Mouse (Mus musculus) neural tube, embryonic 15.5 days (tissue): ENCODE measurements around the gene Gm10142. TPM values are rescaled to one million over a fixed set of nuclear protein-coding genes. Genes with fewer than 3 reads are reported as not detected.
"Not testable (repeated sequence)": the region's sequence is repeated elsewhere in the genome, so short reads cannot be mapped to it uniquely, and the experiment has no call there.

Source experiments
- ATAC-seq: fragments of 200-750 bp; cut with Nextera tagmentation; 2 replicates; pipeline ENCODE4 v1.8.0; 2017; ENCODE audit warnings: mild to moderate bottlenecking, moderate TSS enrichment, moderate library complexity; ENCODE audit not compliant: low FRiP score
- H3K27ac ChIP-seq: fragments of 300-500 bp; sonication (generic); replicated peaks from 2 replicates; pipeline ENCODE4 v1.5.1; 2015; ENCODE audit warnings: mild to moderate bottlenecking, inconsistent platforms
- H3K27me3 ChIP-seq: fragments of 300-500 bp; sonication (generic); replicated peaks from 2 replicates; pipeline ENCODE4 v1.6.1; 2015; ENCODE audit warnings: inconsistent platforms
- H3K36me3 ChIP-seq: fragments of 300-500 bp; sonication (generic); 2 replicates; pipeline ENCODE4 v1.6.1; 2015; ENCODE audit warnings: inconsistent platforms
- H3K4me1 ChIP-seq: fragments of 300-500 bp; sonication (generic); 2 replicates; pipeline ENCODE4 v1.6.1; 2015; ENCODE audit warnings: inconsistent platforms
- H3K4me2 ChIP-seq: fragments of 300-500 bp; sonication (generic); 2 replicates; pipeline ENCODE4 v1.6.1; 2015; ENCODE audit warnings: inconsistent platforms, mild to moderate bottlenecking, moderate library complexity
- H3K4me3 ChIP-seq: fragments of 300-500 bp; sonication (generic); replicated peaks from 2 replicates; pipeline ENCODE4 v1.5.1; 2015; ENCODE audit warnings: mild to moderate bottlenecking, inconsistent platforms
- H3K9ac ChIP-seq: fragments of 300-500 bp; sonication (generic); replicated peaks from 2 replicates; pipeline ENCODE4 v1.6.1; 2015; ENCODE audit warnings: mild to moderate bottlenecking, inconsistent platforms
- H3K9me3 ChIP-seq: fragments of 300-500 bp; sonication (generic); replicated peaks from 2 replicates; pipeline ENCODE4 v1.6.1; 2016; ENCODE audit warnings: inconsistent platforms
- WGBS: fragments of 180-500 bp; shearing (Covaris S2); methylation state at CpG from one replicate; pipeline ENCODE4 v1.1.7; 2015; ENCODE audit warnings: mixed read lengths; 5-methylcytosine and 5-hydroxymethylcytosine counted together
- polyA plus RNA-seq: library from polyadenylated mRNA; unstranded; fragments of >200 nt; fragmentation: Nextera tagmentation; extraction: Ambion mirVana; gene quantifications from 2 replicates; pipeline ENCODE4 v1.2.1, GENCODE M21; 2015

The Gm10142 gene
- polyA plus RNA-seq, 1 experiment from 2014 or later: not detected

DNA sequence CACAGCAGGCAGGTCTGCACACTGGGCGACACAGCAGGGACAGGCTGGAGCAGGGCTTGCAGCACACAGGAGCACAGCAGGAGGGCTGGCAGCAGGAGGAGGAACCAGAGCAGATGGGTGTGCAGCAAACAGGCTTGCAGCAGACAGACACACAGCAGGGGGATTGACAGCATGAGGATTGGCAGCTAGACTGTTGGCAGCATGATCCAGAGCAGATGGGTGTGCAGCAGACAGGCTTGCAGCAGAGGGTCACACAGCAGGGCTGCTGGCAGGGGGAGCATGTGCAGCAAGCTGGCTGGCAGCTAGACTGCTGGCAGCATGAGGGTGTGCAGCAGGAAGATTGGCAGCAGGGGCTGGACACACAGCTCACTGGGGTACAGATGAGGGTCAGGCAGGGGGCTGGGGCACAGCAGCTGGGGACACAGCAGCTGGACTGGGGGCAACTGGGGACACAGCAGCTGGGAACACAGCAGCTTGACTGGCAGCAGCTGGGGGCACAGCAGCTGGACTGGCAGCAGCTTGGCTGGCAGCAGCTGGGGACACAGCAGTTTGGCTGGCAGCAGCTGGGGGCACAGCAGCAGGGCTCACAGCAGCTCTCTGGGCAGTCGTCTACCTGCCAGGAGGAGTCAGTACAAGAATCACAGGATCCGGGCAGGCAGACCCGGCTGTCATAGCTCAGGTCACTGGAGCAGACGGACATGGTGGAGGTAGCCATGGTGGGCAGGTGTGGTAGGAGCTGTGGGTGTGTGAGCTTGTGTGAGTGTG lies 26.5 kb downstream of the Gm10142 start, which contains the start of gene Gm18596:
Gene Gm18596, minus strand, starts transcription at position 715 of the 765 bp plus-strand sequence.
- H3K27me3 ChIP-seq, ATAC-seq, H3K36me3 ChIP-seq, H3K4me2 ChIP-seq, H3K9ac ChIP-seq, H3K4me1 ChIP-seq, H3K4me3 ChIP-seq, H3K9me3 ChIP-seq, H3K27ac ChIP-seq: not testable (repeated sequence)
- 59% methylated on average over 5 of the region's 5 CpGs for WGBS

GRCm38 (mm10) chr10:77750686-77751085 lies 35.1 kb downstream of the Gm10142 start:
- H3K9me3 ChIP-seq, H3K9ac ChIP-seq, H3K4me1 ChIP-seq, H3K27me3 ChIP-seq, H3K36me3 ChIP-seq, ATAC-seq, H3K27ac ChIP-seq, H3K4me2 ChIP-seq, H3K4me3 ChIP-seq: not testable (repeated sequence)
- WGBS: 82% methylated on average over 1 of the region's 1 CpGs

DNA sequence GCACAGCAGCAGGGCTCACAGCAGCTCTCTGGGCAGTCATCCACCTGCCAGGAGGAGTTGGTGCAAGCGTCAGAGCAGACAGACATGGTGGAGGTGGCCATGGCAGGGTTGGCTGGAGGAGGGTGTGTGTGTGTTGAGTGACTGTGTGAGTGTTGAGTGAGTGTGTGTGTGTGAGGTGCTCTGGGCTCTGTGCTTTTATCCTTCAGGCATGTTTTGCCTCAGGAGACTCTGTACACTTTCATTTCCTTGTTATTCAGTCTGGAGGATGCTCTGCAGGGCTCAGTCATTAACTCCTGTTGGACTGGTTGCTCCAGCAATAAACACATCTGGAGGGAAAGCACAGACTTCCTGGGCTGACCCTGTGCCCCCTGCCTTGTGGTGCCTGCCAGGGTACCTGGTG lies 35.6 kb downstream of the Gm10142 start, which contains the start of gene Gm9736:
Gene Gm9736, minus strand, starts transcription at position 101 of the 400 bp plus-strand sequence.
- not testable (repeated sequence) for H3K4me3 ChIP-seq, H3K4me1 ChIP-seq, H3K4me2 ChIP-seq, H3K27ac ChIP-seq, H3K9me3 ChIP-seq, ATAC-seq, H3K9ac ChIP-seq, H3K27me3 ChIP-seq, H3K36me3 ChIP-seq
- WGBS: 38% methylated on average over 1 of the region's 1 CpGs

DNA sequence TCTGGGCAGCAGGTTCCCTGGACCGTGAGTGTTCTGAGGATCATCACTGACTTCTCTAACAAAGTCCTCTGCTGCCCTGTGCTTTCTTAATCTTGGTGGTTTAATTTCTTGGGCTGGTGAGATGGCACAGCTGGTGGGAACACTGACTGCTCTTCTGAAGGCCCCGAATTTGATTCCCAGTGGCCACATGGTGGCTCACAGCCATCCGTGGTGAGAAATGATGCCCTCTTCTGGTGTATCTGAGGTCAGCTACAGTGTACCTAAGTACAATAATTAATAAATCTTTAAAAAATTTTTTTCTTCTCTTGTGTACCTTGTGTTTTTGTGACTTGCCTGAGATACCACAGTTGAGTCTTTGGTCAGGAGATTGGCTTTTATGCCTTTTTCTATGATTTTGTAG lies 36.7 kb downstream of the Gm10142 start:
- not testable (repeated sequence) for ATAC-seq, H3K36me3 ChIP-seq, H3K9ac ChIP-seq, H3K9me3 ChIP-seq, H3K27ac ChIP-seq, H3K4me1 ChIP-seq, H3K4me3 ChIP-seq, H3K27me3 ChIP-seq, H3K4me2 ChIP-seq
- WGBS: 68% methylated on average over 3 of the region's 3 CpGs

DNA sequence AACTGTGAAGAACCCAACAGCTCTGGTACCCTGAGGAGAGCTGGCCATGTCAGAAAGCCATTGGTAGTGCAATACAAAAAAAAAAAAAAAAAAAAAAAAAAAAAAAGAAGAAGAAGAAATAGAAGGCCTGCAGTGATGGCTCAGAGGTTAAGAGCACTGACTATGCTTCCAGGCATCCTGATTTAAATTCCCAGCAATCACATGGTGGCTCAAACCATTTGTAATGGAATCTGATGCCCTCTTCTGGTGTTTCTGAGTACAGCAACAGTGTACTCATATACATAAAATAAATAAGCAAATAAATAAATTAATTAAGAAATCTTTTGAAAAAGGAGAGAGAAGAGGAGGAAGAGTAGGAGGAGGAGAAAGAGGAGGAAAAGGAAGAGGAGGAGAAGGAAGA lies 37.8 kb downstream of the Gm10142 start:
- H3K4me1 ChIP-seq: no peaks in the 10 kb centered on the region
- no peak overlapping the region for H3K4me2 ChIP-seq
- H3K27me3 ChIP-seq: no peaks in the 10 kb centered on the region
- ATAC-seq: no peak
- H3K36me3 ChIP-seq: no peaks in the 10 kb centered on the region
- no peak overlapping the region for H3K4me3 ChIP-seq
- no peak overlapping the region for H3K9ac ChIP-seq
- H3K9me3 ChIP-seq: no peaks in the 10 kb centered on the region
- H3K27ac ChIP-seq: no peak overlapping the region

GRCm38 (mm10) chr10:77759582-77759981 lies 44.0 kb downstream of the Gm10142 start, which contains the start of gene Gm3233:
Gene Gm3233 (minus strand): TSS chr10:77759682.
- WGBS: 67% methylated on average over 1 of the region's 1 CpGs
- H3K4me3 ChIP-seq, H3K36me3 ChIP-seq, H3K9me3 ChIP-seq, H3K27ac ChIP-seq, H3K4me1 ChIP-seq, H3K4me2 ChIP-seq, H3K9ac ChIP-seq, ATAC-seq, H3K27me3 ChIP-seq: not testable (repeated sequence)

Other genes starting within 250 kb of the Gm10142 start
- gene Fam207a, start 200.0 kb upstream of the Gm10142 start, polyA plus RNA-seq: 42.4 and 42.6 TPM in 2 replicates
- gene Itgb2, start 185.6 kb upstream of the Gm10142 start, polyA plus RNA-seq: 1.0 and 4.8 TPM in 2 replicates
- 73.9 and 91.7 TPM in 2 replicates for gene Pttg1ip, start 134.1 kb upstream of the Gm10142 start, polyA plus RNA-seq
- gene Sumo3, start 109.7 kb upstream of the Gm10142 start, polyA plus RNA-seq: 275 and 286 TPM in 2 replicates
- gene Gm49325, start 109.6 kb upstream of the Gm10142 start, polyA plus RNA-seq: 1.4 and 2.4 TPM in 2 replicates
- 77.1 and 79.6 TPM in 2 replicates for gene Ube2g2, start 93.5 kb upstream of the Gm10142 start, polyA plus RNA-seq
- gene Tspear, start 29.2 kb upstream of the Gm10142 start, polyA plus RNA-seq: 1.6 and 1.9 TPM in 2 replicates
- gene Gm19402, start 25.1 kb upstream of the Gm10142 start, polyA plus RNA-seq: not detected in 2 replicates
- not detected in 2 replicates for gene Gm9508, start 18.6 kb upstream of the Gm10142 start, polyA plus RNA-seq
- gene Gm10272, start 9.2 kb upstream of the Gm10142 start, polyA plus RNA-seq: not detected in 2 replicates
- gene Gm10024, start 4.3 kb upstream of the Gm10142 start, polyA plus RNA-seq: not detected in 2 replicates
- gene Krtap12-1, start 4.8 kb downstream of the Gm10142 start, polyA plus RNA-seq: not detected in 2 replicates
- not detected in 2 replicates for gene Gm10100, start 10.7 kb downstream of the Gm10142 start, polyA plus RNA-seq
- gene Gm18596, start 26.8 kb downstream of the Gm10142 start, polyA plus RNA-seq: not detected in 2 replicates
- gene Gm9736, start 35.5 kb downstream of the Gm10142 start, polyA plus RNA-seq: not detected in 2 replicates
- gene Gm3233, start 43.9 kb downstream of the Gm10142 start, polyA plus RNA-seq: not detected in 2 replicates
- not detected in 2 replicates for gene Gm3238, start 55.5 kb downstream of the Gm10142 start, polyA plus RNA-seq
- not detected in 2 replicates for gene Gm7138, start 61.1 kb downstream of the Gm10142 start, polyA plus RNA-seq
- gene Gm3250, start 66.7 kb downstream of the Gm10142 start, polyA plus RNA-seq: not detected in 2 replicates
- gene Gm7137, start 72.4 kb downstream of the Gm10142 start, polyA plus RNA-seq: not detected in 2 replicates
- not detected in 2 replicates for gene Gm9639, start 79.3 kb downstream of the Gm10142 start, polyA plus RNA-seq
- not detected in 2 replicates for gene Gm19668, start 83.3 kb downstream of the Gm10142 start, polyA plus RNA-seq
- gene Gm9507, start 96.0 kb downstream of the Gm10142 start, polyA plus RNA-seq: not detected in 2 replicates
- gene Gm2696, start 98.9 kb downstream of the Gm10142 start, polyA plus RNA-seq: not detected in 2 replicates
- not detected in 2 replicates for gene Krtap10-4, start 111.3 kb downstream of the Gm10142 start, polyA plus RNA-seq
- gene Krtap10-10, start 120.1 kb downstream of the Gm10142 start, polyA plus RNA-seq: not detected in 2 replicates
- gene Gm36176, start 131.0 kb downstream of the Gm10142 start, polyA plus RNA-seq: not detected in 2 replicates
- gene Gm10318, start 137.1 kb downstream of the Gm10142 start, polyA plus RNA-seq: 0.20 TPM in 1 of 2 replicates, not detected in the other
- not detected in 2 replicates for gene Gm3285, start 146.2 kb downstream of the Gm10142 start, polyA plus RNA-seq
- 19.0 and 22.8 TPM in 2 replicates for gene Lrrc3, start 186.7 kb downstream of the Gm10142 start, polyA plus RNA-seq